Mouse (Mus musculus) intestine, embryonic 16.5 days (tissue): ENCODE measurements at regions not wholly inside any gene's neighbourhood (a gene's known extent, or its start where the extent isn't known, plus 50 kb on each side); places are given as distances from the start of the nearest gene placed in this dataset.

Source experiments
- ATAC-seq: fragments of 200-750 bp; cut with Nextera tagmentation; 2 replicates; pipeline ENCODE4 v1.8.0; 2017; ENCODE audit warnings: moderate TSS enrichment, moderate library complexity
- H3K27ac ChIP-seq: fragments of 300-500 bp; sonication (generic); 2 replicates; pipeline ENCODE4 v1.5.1; 2014; ENCODE audit warnings: mild to moderate bottlenecking, low read length
- H3K27me3 ChIP-seq: fragments of 300-500 bp; sonication (generic); replicated peaks from 2 replicates; pipeline ENCODE4 v1.6.1; 2014; ENCODE audit warnings: low read length, control low read depth, mixed read lengths; ENCODE audit not compliant: control insufficient read depth, insufficient read depth
- H3K36me3 ChIP-seq: fragments of 300-500 bp; sonication (generic); 2 replicates; pipeline ENCODE4 v1.6.1; 2014; ENCODE audit warnings: low read length, control low read depth; ENCODE audit not compliant: control insufficient read depth, insufficient read depth
- H3K4me1 ChIP-seq: fragments of 300-500 bp; sonication (generic); 2 replicates; pipeline ENCODE4 v1.6.1; 2014; ENCODE audit warnings: low read length, control low read depth, mixed read lengths; ENCODE audit not compliant: control insufficient read depth, insufficient read depth
- H3K4me2 ChIP-seq: fragments of 300-500 bp; sonication (generic); 2 replicates; pipeline ENCODE4 v1.6.1; 2014; ENCODE audit warnings: low read depth, low read length, control low read depth
- H3K4me3 ChIP-seq: fragments of 300-500 bp; sonication (generic); 2 replicates; pipeline ENCODE4 v1.5.1; 2014; ENCODE audit warnings: mild to moderate bottlenecking, low read length
- H3K9ac ChIP-seq: fragments of 300-500 bp; sonication (generic); 2 replicates; pipeline ENCODE4 v1.6.1; 2014; ENCODE audit warnings: low read depth, low read length
- H3K9me3 ChIP-seq: fragments of 300-500 bp; sonication (generic); 2 replicates; pipeline ENCODE4 v1.6.1; 2016; ENCODE audit warnings: low read length, control low read depth; ENCODE audit not compliant: control insufficient read depth
- WGBS: fragments of 180-500 bp; shearing (Covaris S2); extraction: QIAGEN DNeasy Blood & Tissue Kit; methylation state at CpG from one replicate; pipeline ENCODE4 v1.1.7; 2014; 5-methylcytosine and 5-hydroxymethylcytosine counted together

DNA sequence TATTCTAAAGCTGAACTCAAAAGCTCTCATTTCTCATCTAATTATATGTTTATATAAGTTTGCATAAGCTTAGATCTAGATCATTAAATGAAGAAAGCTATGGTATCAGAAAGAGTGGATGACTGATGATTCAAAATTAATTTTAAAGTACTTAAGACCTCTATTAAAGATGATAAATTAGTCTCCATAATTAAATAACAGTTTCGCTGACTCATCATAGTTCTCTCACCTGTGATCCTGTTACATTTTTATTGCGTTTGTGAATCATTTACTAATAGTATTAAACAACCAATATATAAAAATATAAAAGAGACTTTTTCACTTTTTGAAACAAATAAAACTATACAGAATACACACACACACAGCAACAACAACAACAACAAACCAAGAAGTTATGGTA is 290.8 kb upstream of the Gm11146 start:
- Histone ChIP-seq H3K36me3 (no peaks in the 10 kb centered on the region), H3K9me3 (no peaks in the 10 kb centered on the region), H3K9ac (no peak overlapping the region), H3K4me1 (no peaks in the 10 kb centered on the region), H3K27ac (no peak overlapping the region), H3K4me2 (no peak overlapping the region), H3K4me3 (no peak overlapping the region), H3K27me3 (no peaks in the 10 kb centered on the region)
- ATAC-seq = no peak
- 85% methylated on average over 2 of the region's 2 CpGs for WGBS

DNA sequence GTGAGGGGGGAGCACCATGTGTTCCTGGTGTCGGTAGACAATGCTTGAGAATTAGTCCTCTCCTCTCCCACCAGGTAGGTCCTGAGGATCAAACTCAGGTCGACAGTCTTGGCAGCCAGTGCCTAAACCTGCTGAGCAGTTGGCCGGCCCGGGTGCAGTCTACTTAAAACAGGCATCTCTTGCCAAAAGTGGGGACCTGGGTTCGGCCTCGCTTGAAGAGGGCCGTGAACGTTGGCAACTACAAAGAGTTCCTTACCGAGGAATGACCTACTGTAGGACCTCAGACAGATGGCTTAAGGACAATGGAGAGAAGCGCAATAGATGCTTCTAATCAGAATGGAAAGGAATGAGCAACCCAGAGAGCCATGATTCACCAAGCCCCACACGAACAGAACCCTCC is 287.5 kb upstream of the Gm11146 start:
- Histone ChIP-seq H3K27ac (no peak overlapping the region), H3K4me2 (no peak overlapping the region), H3K9me3 (no peaks in the 10 kb centered on the region), H3K4me3 (no peak overlapping the region), H3K9ac (no peak overlapping the region), H3K36me3 (no peaks in the 10 kb centered on the region), H3K4me1 (no peaks in the 10 kb centered on the region), H3K27me3 (no peaks in the 10 kb centered on the region)
- 89% methylated on average over 11 of the region's 11 CpGs for WGBS
- ATAC-seq = no peak

DNA sequence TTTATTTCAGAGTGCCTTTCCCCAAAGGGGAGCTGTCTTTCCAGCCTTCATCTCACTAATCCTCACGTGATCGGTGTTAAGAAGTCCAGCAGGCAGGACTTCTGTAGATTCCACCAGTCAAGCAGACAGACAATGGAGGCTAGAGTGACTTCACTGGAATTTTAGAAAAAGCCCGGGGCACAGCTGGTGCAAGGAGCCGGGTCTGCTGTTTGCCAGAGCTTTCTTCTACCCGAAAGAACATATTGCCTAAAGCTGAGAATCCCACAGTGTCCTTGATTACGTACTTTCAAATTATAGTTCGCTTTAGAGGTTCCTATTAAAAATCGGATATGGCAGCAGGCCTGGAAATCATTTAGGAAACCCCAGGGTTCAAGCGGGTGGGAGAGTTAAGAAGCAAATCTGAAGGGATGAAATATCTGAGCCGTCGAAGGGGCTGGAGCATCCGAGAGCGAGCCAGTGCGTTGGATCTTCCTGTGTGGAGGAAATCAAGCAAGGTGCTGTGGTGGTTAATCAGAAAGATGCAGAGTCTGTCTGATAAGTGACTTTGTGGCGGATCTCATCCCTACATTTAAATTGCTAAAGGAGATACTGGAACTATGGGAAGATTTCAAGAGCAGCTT is 283.3 kb upstream of the Gm11146 start:
- ATAC-seq = no peak
- 82% methylated on average over 15 of the region's 15 CpGs for WGBS
- no peak overlapping the region for H3K9ac ChIP-seq
- no peaks in the 10 kb centered on the region for H3K4me1 ChIP-seq
- no peak overlapping the region for H3K4me2 ChIP-seq
- H3K9me3 ChIP-seq = no peaks in the 10 kb centered on the region
- H3K36me3 ChIP-seq = no peaks in the 10 kb centered on the region
- H3K4me3 ChIP-seq = no peak overlapping the region
- H3K27ac ChIP-seq = no peak overlapping the region
- no peaks in the 10 kb centered on the region for H3K27me3 ChIP-seq

DNA sequence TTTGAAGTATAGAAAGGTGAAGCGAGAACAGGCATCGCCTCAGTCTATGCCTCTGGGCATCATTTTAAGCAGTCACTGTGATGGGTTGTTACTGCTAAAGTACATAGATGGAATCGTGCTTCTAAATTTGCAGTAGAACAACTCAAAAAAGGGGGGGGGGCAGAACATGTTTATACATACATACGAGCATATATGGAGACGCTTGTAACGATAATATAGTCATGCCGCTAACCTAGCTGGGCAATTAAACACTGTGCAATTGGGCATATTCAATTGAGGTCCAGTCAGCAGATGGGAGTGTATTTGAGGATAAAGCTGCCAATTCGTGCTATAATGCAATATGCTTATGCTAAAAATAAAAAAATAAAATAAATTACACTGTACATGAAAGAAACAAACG is 282.6 kb upstream of the Gm11146 start:
- WGBS = 92% methylated on average over 9 of the region's 9 CpGs
- no peaks in the 10 kb centered on the region for H3K36me3 ChIP-seq
- no peak overlapping the region for H3K9ac ChIP-seq
- H3K9me3 ChIP-seq = no peaks in the 10 kb centered on the region
- H3K27ac ChIP-seq = no peak overlapping the region
- no peak for ATAC-seq
- H3K4me1 ChIP-seq = no peaks in the 10 kb centered on the region
- no peaks in the 10 kb centered on the region for H3K27me3 ChIP-seq
- H3K4me2 ChIP-seq = no peak overlapping the region
- H3K4me3 ChIP-seq = no peak overlapping the region

DNA sequence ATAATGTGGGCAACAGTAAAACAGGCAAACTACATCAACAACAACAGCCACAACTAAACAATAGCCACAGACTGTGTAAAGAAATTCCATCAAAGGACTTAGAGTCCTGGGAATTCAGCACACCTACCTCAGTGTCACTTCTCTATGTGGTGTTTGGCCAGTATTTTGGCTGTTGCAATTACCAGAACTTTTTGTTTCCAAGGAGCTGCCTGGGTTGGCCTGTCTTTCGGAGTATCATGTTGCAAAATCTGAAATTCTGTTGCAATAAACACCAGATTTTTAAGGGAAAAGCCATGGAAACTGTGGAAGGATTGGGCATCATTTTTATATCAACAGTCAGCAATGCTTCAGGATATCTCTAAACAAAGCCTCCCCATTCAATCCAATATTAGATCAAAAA is 275.1 kb upstream of the Gm11146 start:
- H3K4me2 ChIP-seq = no peak overlapping the region
- no peaks in the 10 kb centered on the region for H3K27me3 ChIP-seq
- no peaks in the 10 kb centered on the region for H3K9me3 ChIP-seq
- no peaks in the 10 kb centered on the region for H3K4me1 ChIP-seq
- no peaks in the 10 kb centered on the region for H3K36me3 ChIP-seq
- H3K9ac ChIP-seq = no peak overlapping the region
- H3K27ac ChIP-seq = no peak overlapping the region
- no peak overlapping the region for H3K4me3 ChIP-seq
- no peak for ATAC-seq
- WGBS = 86% methylated on average over 1 of the region's 1 CpGs

DNA sequence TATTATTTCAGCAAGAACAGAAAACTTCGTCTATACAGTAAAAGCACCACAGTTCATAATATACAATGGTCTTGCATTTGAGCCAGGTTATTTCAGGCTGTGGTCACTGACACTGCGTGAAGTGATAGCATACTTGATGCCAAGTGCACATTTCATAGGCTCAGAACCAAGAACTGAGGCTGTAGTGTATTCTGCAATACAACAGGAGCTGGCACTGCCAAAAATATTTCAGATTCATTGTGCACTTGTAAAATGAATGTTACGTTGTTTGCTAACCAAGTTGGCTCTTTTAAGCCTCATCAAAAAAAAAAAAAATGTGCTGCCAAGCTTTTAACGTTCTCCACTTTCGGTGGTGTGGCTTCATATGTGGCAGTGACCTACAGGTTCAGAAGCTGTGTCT is 261.4 kb upstream of the Gm11146 start:
- no peaks in the 10 kb centered on the region for H3K27me3 ChIP-seq

DNA sequence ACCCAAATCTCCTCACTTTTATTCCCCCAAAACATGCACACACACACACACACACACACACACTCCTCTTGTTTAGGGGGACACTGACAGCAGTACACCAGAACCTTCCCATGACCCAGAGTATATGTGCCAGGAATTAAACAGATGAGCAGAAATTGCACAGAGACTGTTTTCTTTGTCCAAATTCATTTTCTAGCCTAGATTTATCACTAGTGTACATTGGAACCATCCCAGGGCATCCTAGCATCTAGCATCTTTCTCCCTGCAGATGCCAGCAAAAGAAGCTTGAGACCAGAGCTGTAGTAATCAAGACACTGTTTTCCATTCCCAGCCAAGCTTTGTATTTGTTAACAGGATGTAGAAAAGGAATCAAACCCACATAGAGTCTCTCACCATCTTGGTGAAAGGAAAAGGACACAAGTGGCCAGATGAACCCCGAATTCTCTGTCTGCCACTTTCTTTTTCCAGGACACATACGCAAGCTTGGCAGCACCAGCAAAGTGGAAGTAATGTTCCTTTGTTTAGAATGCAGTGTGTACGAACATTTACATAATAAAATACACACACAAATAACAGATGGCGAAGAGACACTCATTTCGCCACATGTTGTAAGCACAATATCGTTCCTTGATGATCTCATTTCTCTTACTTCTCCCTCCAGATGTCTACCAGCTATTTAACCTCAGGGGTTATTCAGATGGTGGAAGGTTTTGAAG is 250.3 kb upstream of the Gm11146 start:
- no peaks in the 10 kb centered on the region for H3K36me3 ChIP-seq
- no peak for ATAC-seq
- H3K4me3 ChIP-seq = no peak overlapping the region
- 66% methylated on average over 6 of the region's 6 CpGs for WGBS
- H3K9ac ChIP-seq = no peak overlapping the region
- H3K4me1 ChIP-seq = no peaks in the 10 kb centered on the region
- H3K27me3 ChIP-seq = no peaks in the 10 kb centered on the region
- H3K4me2 ChIP-seq = no peak overlapping the region
- H3K27ac ChIP-seq = no peak overlapping the region
- no peaks in the 10 kb centered on the region for H3K9me3 ChIP-seq

More for the DNA sequence above, 261.4 kb upstream of the Gm11146 start:
- no peak overlapping the region for H3K27ac ChIP-seq
- no peaks in the 10 kb centered on the region for H3K9me3 ChIP-seq
- H3K36me3 ChIP-seq = no peaks in the 10 kb centered on the region
- 85% methylated on average over 5 of the region's 5 CpGs for WGBS
- H3K4me1 ChIP-seq = no peaks in the 10 kb centered on the region
- no peak overlapping the region for H3K9ac ChIP-seq
- no peak overlapping the region for H3K4me2 ChIP-seq
- H3K4me3 ChIP-seq = no peak overlapping the region
- no peak for ATAC-seq

DNA sequence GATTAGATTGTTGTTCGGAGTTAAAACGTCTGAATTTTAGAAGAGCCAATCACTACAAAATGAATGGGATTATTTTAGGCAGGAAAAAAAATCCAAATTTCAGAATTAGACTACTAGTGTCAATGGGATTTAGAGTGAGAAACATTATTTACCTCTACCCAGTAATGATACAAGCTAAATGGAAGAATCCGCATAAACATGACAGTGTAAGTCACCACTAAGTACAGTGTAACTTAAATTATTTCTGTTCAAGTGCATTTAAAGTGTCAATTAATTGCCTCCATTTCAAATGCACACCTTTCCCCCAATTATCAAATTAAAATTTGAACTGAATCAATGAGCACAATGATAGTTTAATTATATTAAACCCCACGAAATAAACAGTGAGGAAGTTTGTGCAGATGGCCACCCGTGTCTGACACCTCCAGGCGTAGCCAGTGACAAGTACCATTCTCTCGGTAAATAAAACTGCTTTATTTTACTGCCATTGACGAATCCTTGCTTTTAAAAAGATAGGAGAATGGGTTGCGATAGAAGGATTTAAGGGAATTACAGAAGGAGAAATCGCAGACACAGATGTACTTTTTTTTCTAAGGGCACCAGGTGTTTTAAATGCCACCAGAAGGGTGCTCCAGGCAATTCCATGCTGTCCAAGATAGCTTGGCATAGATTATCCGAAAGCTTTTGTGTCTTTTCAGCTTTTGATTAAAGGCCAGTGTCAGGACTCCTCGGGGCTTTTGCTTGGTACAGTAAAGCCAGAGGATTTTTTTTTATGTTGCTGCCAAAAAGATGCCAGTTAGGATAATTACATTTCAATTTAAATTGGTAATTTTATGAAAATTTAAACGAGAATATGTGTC is 249.5 kb upstream of the Gm11146 start:
- WGBS = 73% methylated on average over 13 of the region's 13 CpGs
- Histone ChIP-seq H3K9me3 (no peaks in the 10 kb centered on the region), H3K4me2 (no peak overlapping the region)

DNA sequence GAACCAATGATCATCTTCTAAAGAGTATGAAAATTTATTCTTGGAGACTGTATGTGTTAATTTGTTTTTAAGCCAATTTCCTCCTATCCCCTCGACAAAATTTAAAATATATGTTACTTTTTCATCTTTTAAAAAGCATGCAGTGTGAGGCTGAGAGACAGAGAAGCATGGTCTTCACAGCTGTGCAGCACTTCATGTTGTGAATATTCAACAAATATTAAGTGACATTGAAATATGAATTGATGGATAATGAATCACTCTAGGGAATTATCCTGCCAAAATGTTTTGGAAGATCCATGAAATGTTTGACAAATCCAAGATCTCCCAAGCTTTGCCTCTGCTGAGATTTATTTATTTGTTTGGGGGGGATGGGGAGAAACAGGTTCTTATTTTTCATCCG is 233.9 kb upstream of the Gm11146 start:
- Histone ChIP-seq H3K4me1 (no peaks in the 10 kb centered on the region), H3K9me3 (no peaks in the 10 kb centered on the region), H3K4me2 (no peak overlapping the region), H3K9ac (no peak overlapping the region), H3K27ac (no peak overlapping the region), H3K36me3 (no peaks in the 10 kb centered on the region), H3K4me3 (no peak overlapping the region), H3K27me3 (no peaks in the 10 kb centered on the region)
- 73% methylated on average over 2 of the region's 2 CpGs for WGBS
- ATAC-seq = no peak

More for the DNA sequence above, 249.5 kb upstream of the Gm11146 start:
- no peak for ATAC-seq
- Histone ChIP-seq H3K27ac (no peak overlapping the region), H3K4me3 (no peak overlapping the region), H3K27me3 (no peaks in the 10 kb centered on the region), H3K9ac (no peak overlapping the region), H3K36me3 (no peaks in the 10 kb centered on the region), H3K4me1 (no peaks in the 10 kb centered on the region)
